Mouse (Mus musculus): ENCODE measurements around the gene E2f3. TPM values are rescaled to one million over a fixed set of nuclear protein-coding genes. Genes with fewer than 3 reads are reported as not detected.

E2f3 gene
- 14.1 and 14.7 TPM in 2 replicates for polyA plus RNA-seq (2015; fragmentation: Nextera tagmentation; extraction: Ambion mirVana)

- Histone ChIP-seq H3K4me3 (peak within 1 kb of the TSS; percentile 96), H3K27me3 (no peaks in the 10 kb centered on the region), H3K4me1 (peaks cover 22% of the 10 kb centered on the region), H3K27ac (peak within 1 kb of the TSS; percentile 98), H3K36me3 (no peaks in the 10 kb centered on the region), H3K9ac (peak within 1 kb of the TSS; percentile 100), H3K9me3 (no peaks in the 10 kb centered on the region), H3K4me2 (peak within 1 kb of the TSS; percentile 86)
- under 1% methylated on average over 45 of the region's 45 CpGs for WGBS
- ATAC-seq (ENCODE audit: borderline replicate concordance, extremely low read depth, low FRiP score, low TSS enrichment), result peak; percentile 96
Measured at GRCm38 (mm10) chr13:29985855-29986755, at the start of gene E2f3. TSS of gene E2f3 (minus strand) at chr13:29986063.

GRCm38 (mm10) chr13:30034540-30034939 is 48.7 kb upstream of the E2f3 start:
- H3K27ac ChIP-seq, result no peak overlapping the region
- no peaks in the 10 kb centered on the region; the same call in 1 of the 2 replicates for H3K9me3 ChIP-seq
- no peak overlapping the region for H3K9ac ChIP-seq
- no peak for ATAC-seq (ENCODE audit: borderline replicate concordance, extremely low read depth, low FRiP score, low TSS enrichment)
- no peaks in the 10 kb centered on the region for H3K27me3 ChIP-seq
- peaks cover 10% of the 10 kb centered on the region; the same call in 1 of the 2 replicates for H3K4me1 ChIP-seq
- H3K36me3 ChIP-seq, result no peaks in the 10 kb centered on the region
- H3K4me2 ChIP-seq, result no peak overlapping the region
- 88% methylated on average over 5 of the region's 5 CpGs for WGBS
- no peak overlapping the region for H3K4me3 ChIP-seq

GRCm38 (mm10) chr13:30031684-30032335 is 45.9 kb upstream of the E2f3 start:
- WGBS, result 61% methylated on average over 13 of the region's 13 CpGs
- Histone ChIP-seq H3K4me2 (no peak overlapping the region), H3K4me1 (peaks cover 10% of the 10 kb centered on the region; the same call in 1 of the 2 replicates), H3K27me3 (no peaks in the 10 kb centered on the region), H3K36me3 (no peaks in the 10 kb centered on the region), H3K9me3 (no peaks in the 10 kb centered on the region; the same call in 1 of the 2 replicates), H3K4me3 (no peak overlapping the region), H3K9ac (no peak overlapping the region), H3K27ac (no peak overlapping the region)
- no peak for ATAC-seq (ENCODE audit: borderline replicate concordance, extremely low read depth, low FRiP score, low TSS enrichment)

DNA sequence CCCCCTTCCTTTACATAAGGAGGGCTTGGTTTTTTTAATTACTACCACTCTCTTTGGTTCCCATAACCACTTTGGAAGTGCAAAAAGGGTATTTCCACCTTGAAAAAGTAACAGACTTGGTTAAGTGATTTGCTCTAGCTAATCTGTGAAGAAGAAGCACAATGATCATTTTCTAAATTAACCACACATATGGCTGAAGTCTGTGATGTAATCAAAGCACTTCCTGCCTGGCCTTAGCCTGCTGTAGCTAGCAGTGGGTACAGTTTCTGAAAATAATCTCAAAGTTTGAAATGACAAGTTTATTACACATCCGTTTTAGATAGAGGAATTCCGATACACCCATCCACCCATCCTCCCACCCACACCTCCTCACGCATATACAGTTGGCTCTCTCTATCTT is 42.0 kb upstream of the E2f3 start:
- Histone ChIP-seq H3K27me3 (no peaks in the 10 kb centered on the region), H3K4me1 (peaks cover 10% of the 10 kb centered on the region; the same call in 1 of the 2 replicates), H3K4me2 (no peak overlapping the region), H3K9me3 (no peaks in the 10 kb centered on the region), H3K36me3 (no peaks in the 10 kb centered on the region), H3K9ac (no peak overlapping the region), H3K27ac (no peak overlapping the region), H3K4me3 (no peak overlapping the region)
- ATAC-seq (ENCODE audit: borderline replicate concordance, extremely low read depth, low FRiP score, low TSS enrichment), result no peak
- WGBS, result 62% methylated on average over 3 of the region's 3 CpGs

DNA sequence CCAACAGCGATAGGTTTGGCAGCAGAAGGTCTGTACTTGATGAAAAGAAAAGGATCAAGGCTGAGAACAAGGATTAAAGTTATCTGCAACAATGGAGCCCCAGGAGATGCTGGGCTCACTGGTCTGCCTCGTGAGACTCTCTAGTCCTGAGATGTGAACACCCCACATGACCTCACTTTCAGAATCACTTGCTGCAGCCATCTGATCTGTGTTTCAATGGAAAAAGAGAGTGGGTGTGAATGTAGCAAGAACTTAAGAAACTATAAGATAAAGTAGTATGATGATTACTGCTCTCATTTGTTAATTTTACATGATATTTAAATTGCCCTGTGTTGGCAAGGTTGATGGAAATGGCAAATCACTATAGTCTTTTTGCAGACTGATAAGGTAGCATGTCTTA is 36.6 kb upstream of the E2f3 start:
- 84% methylated on average over 2 of the region's 2 CpGs for WGBS
- H3K4me2 ChIP-seq, result no peak overlapping the region

DNA sequence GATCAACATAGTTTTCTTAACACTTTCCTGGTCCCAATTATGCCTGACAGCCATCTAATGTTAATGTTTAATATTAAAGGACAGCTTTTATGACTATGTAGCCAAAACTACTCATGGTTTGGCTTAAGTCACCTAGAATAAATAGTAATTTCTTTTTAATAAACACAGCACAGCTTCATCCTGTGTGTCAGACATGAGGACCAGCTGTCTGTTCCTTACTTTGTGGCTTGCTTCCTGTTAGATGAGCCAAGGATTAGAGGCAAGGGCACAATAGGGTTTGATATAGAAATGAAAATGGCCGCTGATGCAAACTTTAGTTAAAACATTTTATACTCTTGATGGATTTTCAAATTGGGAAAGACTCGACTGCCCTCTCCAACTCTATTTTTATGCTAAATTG is 32.7 kb upstream of the E2f3 start:
- no peak overlapping the region for H3K9ac ChIP-seq
- peaks cover 3% of the 10 kb centered on the region; the same call in 1 of the 2 replicates for H3K4me1 ChIP-seq
- ATAC-seq (ENCODE audit: borderline replicate concordance, extremely low read depth, low FRiP score, low TSS enrichment), result peak; percentile 85; the same call in 1 of the 2 replicates
- no peaks in the 10 kb centered on the region for H3K27me3 ChIP-seq
- peak overlapping the region; percentile 57 for H3K27ac ChIP-seq
- no peak overlapping the region for H3K4me2 ChIP-seq
- no peaks in the 10 kb centered on the region for H3K36me3 ChIP-seq
- H3K4me3 ChIP-seq, result no peak overlapping the region
- 41% methylated on average over 2 of the region's 2 CpGs for WGBS
- H3K9me3 ChIP-seq, result no peaks in the 10 kb centered on the region

More for the DNA sequence above, 36.6 kb upstream of the E2f3 start:
- Histone ChIP-seq H3K9me3 (no peaks in the 10 kb centered on the region), H3K36me3 (no peaks in the 10 kb centered on the region), H3K4me1 (peaks cover 3% of the 10 kb centered on the region; the same call in 1 of the 2 replicates), H3K27ac (no peak overlapping the region), H3K9ac (no peak overlapping the region), H3K4me3 (no peak overlapping the region), H3K27me3 (no peaks in the 10 kb centered on the region)
- ATAC-seq (ENCODE audit: borderline replicate concordance, extremely low read depth, low FRiP score, low TSS enrichment), result no peak

DNA sequence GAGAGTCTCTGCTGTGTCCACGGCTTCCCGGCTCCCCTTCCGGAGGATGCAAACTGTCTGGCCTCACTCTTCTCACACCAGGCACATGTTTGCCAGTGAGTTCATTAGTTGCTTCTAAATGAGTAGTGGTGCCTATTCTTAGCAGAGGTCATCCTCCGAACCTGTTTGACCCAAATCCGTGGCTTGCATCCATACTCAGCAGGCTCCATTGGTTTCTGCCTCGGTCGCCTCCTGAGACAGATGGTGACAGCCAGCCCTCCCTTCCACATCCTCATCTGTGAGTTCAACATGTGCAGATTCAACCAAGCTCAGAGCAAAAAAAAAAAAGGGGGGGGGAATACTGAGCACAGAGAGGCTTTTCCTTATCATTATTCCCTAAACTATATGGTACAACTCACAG is 31.7 kb upstream of the E2f3 start:
- Histone ChIP-seq H3K4me1 (peaks cover 3% of the 10 kb centered on the region; the same call in 1 of the 2 replicates), H3K4me2 (no peak overlapping the region), H3K9me3 (no peaks in the 10 kb centered on the region), H3K9ac (no peak overlapping the region), H3K4me3 (no peak overlapping the region), H3K36me3 (no peaks in the 10 kb centered on the region), H3K27ac (no peak overlapping the region), H3K27me3 (no peaks in the 10 kb centered on the region)
- 68% methylated on average over 7 of the region's 7 CpGs for WGBS
- no peak for ATAC-seq (ENCODE audit: borderline replicate concordance, extremely low read depth, low FRiP score, low TSS enrichment)

DNA sequence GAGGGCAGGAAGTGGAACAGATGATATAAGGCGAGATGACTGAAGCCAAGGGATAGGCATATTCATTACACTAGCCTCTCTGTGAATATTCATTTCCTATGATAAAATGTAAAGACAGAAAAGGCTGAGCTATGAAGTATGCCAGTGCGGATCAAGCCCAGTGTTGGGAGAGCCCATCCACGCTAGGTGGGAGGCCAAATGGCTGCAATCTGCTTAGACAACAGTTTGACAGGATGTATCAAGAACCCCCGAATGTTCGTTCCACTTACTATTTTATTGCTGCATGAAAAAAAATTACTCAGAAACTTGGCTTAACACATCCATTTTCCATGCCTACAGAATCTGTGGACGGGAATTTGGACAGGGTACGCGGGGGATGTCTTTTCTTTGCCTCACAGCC is 28.7 kb upstream of the E2f3 start:
- peaks cover under 1% of the 10 kb centered on the region; the same call in 1 of the 2 replicates for H3K4me1 ChIP-seq
- H3K36me3 ChIP-seq, result no peaks in the 10 kb centered on the region
- H3K9me3 ChIP-seq, result no peaks in the 10 kb centered on the region
- 77% methylated on average over 8 of the region's 8 CpGs for WGBS
- no peak overlapping the region for H3K9ac ChIP-seq
- ATAC-seq (ENCODE audit: borderline replicate concordance, extremely low read depth, low FRiP score, low TSS enrichment), result no peak
- H3K27me3 ChIP-seq, result no peaks in the 10 kb centered on the region
- no peak overlapping the region for H3K27ac ChIP-seq
- no peak overlapping the region for H3K4me2 ChIP-seq
- H3K4me3 ChIP-seq, result no peak overlapping the region

GRCm38 (mm10) chr13:30012226-30012625 is 26.4 kb upstream of the E2f3 start:
- H3K27ac ChIP-seq, result no peak overlapping the region
- no peak for ATAC-seq (ENCODE audit: borderline replicate concordance, extremely low read depth, low FRiP score, low TSS enrichment)
- no peaks in the 10 kb centered on the region for H3K4me1 ChIP-seq
- H3K27me3 ChIP-seq, result no peaks in the 10 kb centered on the region
- no peak overlapping the region for H3K4me2 ChIP-seq
- H3K9ac ChIP-seq, result no peak overlapping the region
- H3K9me3 ChIP-seq, result no peaks in the 10 kb centered on the region
- no peak overlapping the region for H3K4me3 ChIP-seq
- 87% methylated on average over 6 of the region's 6 CpGs for WGBS
- H3K36me3 ChIP-seq, result no peaks in the 10 kb centered on the region

DNA sequence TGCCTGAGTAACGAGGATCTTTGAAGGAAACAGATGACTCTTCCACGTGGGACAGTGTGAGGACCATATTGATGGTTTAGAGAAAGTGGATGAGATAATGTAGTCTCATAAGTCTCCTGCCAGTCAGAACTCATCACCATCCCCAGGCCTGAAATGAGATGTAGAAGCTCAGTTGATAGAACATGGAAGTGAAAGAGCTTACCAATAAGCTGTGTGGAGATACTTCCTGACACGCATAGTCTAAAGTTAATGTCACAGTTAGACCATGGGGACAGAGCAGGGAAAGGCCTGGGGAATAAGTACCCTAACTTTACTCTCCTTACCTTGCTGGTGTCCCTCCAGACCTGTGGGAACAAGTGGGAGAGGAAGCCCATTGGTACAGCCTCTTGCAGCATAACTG is 22.9 kb upstream of the E2f3 start:
- Histone ChIP-seq H3K9me3 (no peaks in the 10 kb centered on the region), H3K27ac (no peak overlapping the region)
- 81% methylated on average over 3 of the region's 3 CpGs for WGBS

DNA sequence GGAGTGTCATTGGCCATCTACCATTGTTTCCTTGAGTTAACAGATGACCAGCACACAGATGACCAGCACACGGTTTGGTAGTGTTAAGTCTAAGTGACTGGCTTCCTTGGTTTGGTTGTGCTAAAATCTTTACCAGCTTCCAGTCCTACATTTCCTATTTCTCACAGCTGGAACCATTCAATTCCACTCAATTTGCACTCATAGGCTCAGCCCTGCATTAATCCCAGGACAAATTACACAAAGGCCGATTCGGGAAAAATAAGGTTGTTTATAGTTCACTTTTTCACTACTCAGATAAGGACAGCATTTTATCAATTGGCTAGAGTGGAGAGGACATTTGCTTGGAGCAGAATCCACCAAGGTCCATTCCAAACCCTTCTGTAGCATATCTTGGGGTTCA is 19.6 kb upstream of the E2f3 start:
- Histone ChIP-seq H3K9ac (no peak overlapping the region), H3K4me3 (no peak overlapping the region), H3K27me3 (no peaks in the 10 kb centered on the region), H3K9me3 (no peaks in the 10 kb centered on the region), H3K4me2 (no peak overlapping the region), H3K27ac (no peak overlapping the region), H3K36me3 (no peaks in the 10 kb centered on the region), H3K4me1 (0 out of 2 replicates have a peak, but pooled peaks cover 3% of the 10 kb centered on the region)
- ATAC-seq (ENCODE audit: borderline replicate concordance, extremely low read depth, low FRiP score, low TSS enrichment), result no peak
- 48% methylated on average over 3 of the region's 3 CpGs for WGBS

More for the DNA sequence above, 22.9 kb upstream of the E2f3 start:
- no peak overlapping the region for H3K4me2 ChIP-seq
- 0 out of 2 replicates have a peak, but pooled peaks cover 3% of the 10 kb centered on the region for H3K4me1 ChIP-seq
- no peaks in the 10 kb centered on the region for H3K36me3 ChIP-seq
- H3K27me3 ChIP-seq, result no peaks in the 10 kb centered on the region
- no peak overlapping the region for H3K9ac ChIP-seq
- H3K4me3 ChIP-seq, result no peak overlapping the region
- ATAC-seq (ENCODE audit: borderline replicate concordance, extremely low read depth, low FRiP score, low TSS enrichment), result no peak

DNA sequence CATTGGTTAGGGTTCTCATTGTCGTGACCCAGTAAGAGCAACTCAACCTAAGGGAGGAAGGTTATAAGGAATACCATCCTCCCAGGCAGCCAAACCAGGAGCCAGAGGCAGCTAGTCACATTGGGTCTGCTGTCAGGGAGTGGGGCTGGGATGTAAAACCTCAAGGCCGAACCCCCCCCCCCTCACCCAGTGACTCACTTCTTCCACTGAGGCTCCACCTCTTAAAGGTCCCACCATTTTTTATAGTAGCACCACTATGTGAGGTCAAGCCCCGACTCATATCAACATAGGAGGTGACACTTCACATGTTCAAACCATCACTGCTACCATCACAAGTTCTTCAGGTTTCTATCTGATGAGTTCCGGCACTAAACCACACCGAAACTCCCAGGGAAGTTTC is 19.0 kb upstream of the E2f3 start:
- WGBS, result 85% methylated on average over 5 of the region's 5 CpGs
- no peaks in the 10 kb centered on the region for H3K9me3 ChIP-seq

More for the DNA sequence above, 19.0 kb upstream of the E2f3 start:
- H3K4me2 ChIP-seq, result no peak overlapping the region
- no peak overlapping the region for H3K27ac ChIP-seq
- no peaks in the 10 kb centered on the region for H3K36me3 ChIP-seq
- H3K9ac ChIP-seq, result no peak overlapping the region
- H3K4me3 ChIP-seq, result no peak overlapping the region
- no peak for ATAC-seq (ENCODE audit: borderline replicate concordance, extremely low read depth, low FRiP score, low TSS enrichment)
- 0 out of 2 replicates have a peak, but pooled peaks cover 3% of the 10 kb centered on the region for H3K4me1 ChIP-seq
- no peaks in the 10 kb centered on the region for H3K27me3 ChIP-seq
